Mouse (Mus musculus) frontal cortex, postnatal 14 days (tissue): ENCODE measurements around the gene Poldip3.

Experiments used
- DNase-seq, 2 experiments: peaks; one replicate each; pipeline ENCODE4 v3.0.0; 2022; ENCODE audit warnings: low spot score in 2 of 2

Gene Poldip3

GRCm38 (mm10) chr15:83165526-83166315 is 16.5 kb upstream of the Poldip3 start:
- no peak for DNase-seq

GRCm38 (mm10) chr15:83164971-83165471 is 15.8 kb upstream of the Poldip3 start:
- no peak for DNase-seq

DNA sequence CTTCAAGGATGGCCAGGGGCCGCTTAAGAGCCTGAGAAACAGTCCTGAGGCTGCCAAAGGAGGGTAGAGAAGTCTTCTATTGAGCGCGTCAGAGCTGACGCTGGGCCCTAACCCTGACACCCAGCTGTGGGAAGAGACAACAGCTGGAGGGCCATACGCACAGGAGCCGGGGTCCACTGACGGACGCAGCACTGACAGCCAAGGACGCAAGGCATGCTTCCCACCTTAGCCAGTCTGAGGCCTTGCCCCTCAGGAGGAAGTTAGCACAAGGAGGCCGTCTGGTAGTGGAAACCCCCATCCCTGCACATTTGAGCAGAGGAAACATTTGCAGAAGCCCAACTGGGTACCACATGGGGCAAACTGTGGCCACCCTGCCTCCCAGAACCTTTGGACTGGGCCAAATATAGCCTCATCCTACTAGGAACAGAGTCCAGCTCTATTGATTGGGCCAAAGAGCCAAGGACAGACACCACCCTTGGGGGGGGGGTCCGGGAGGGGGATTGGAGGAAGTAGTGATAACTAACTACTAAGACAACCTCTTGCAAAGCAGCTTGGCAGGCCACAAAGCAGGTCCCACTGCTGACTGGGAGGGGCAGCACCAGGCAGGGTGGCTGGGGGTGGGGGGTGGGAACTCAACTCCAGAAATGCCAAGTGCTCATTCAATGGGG is 13.8 kb upstream of the Poldip3 start:
- DNase-seq: no peak

- DNase-seq: no peak
Measured at GRCm38 (mm10) chr15:83162001-83162400, 12.8 kb upstream of the Poldip3 start.

DNA sequence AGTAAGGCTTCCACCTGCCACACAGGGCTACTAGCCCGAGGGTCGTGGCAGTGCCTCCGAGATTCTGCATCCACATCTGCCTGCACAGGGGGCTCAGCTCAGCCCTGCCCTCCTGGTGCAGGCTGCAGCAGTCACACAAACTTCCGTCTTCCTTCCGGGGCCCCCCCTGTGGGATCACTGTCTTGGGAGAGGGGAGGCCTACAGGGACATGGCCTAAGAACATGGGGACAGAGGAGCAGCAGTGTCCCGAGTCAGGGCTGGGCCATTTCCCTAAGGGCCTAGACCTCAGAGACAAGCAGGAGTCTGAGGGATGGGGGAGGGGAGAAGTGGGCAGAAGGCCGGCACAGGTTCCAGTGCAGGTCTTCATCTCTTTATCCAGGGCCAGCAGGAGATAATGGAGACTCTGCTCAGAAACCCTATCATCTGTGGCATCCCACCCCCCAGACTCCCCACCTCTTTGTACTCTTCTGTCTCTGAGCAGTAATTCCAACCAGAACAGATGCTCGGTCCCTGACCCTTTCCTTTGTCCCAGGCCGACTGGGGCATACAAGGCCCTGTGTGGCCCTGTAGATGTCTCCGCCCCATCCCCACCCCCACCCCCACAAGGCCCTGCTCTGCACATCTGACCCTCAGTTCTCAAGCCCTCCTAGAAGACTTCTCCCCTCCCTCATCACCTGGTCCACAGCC is 12.0 kb upstream of the Poldip3 start:
- no peak for DNase-seq

DNA sequence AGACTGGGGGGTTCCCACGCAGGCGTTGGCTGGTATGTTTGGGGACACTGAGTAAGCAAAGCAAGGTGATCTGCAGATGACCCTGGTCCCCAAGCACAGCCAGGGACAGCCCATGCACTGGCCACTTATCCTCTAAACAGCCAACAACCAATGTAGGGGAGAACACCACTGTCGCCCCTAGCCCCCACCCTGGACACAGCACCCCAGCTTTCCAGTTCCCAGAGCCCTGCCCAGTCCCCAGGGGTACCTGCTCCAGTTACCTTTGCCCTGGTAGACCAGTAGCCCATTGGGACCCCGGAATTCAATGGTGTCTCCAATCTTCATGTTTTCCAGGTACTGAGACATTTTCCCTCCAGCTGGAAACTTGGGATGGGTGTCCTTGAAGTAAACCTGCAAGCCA is 11.4 kb upstream of the Poldip3 start:
- no peak for DNase-seq

DNA sequence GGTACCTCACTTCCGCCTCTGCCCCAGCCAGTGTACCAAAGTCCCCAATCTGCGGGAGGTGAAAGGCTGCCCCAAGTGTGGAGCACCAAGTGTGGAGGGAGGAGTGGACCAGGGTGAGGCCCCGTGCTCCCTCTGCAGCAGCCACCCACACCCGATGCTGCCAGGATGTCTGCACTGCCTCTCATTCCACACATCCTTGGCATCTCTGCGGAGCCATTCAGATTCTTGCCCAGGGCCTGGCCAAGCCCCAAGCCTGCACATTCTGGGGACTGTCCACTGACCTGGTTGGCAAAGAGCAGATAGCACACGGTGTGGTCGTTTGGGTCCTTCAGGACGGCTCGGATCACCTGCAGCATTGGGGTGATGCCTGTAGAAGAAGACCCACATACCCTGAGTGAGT is 10.6 kb upstream of the Poldip3 start:
- DNase-seq: no peak

- no peak for DNase-seq
Measured at GRCm38 (mm10) chr15:83158587-83159160, 9.5 kb upstream of the Poldip3 start.

DNA sequence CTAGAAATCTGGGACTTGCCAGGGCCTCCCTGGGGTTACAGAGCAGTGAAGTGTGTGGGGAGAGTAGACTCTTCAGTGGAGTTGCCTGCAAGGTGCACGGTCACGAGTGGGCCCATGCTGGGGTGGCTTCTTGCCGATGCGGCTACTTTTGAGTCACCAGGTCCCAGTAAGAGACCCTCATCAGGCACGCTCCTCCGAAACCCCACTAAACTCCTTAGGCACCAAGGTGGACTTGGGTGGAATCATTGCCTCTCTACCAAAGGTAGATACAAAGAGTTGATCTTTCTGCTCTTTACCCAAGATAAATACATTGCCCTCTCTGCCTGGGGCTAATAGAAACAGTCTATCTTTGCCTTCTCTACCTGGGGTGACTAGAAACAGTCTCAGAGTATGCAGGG is 8.5 kb upstream of the Poldip3 start:
- no peak for DNase-seq

DNA sequence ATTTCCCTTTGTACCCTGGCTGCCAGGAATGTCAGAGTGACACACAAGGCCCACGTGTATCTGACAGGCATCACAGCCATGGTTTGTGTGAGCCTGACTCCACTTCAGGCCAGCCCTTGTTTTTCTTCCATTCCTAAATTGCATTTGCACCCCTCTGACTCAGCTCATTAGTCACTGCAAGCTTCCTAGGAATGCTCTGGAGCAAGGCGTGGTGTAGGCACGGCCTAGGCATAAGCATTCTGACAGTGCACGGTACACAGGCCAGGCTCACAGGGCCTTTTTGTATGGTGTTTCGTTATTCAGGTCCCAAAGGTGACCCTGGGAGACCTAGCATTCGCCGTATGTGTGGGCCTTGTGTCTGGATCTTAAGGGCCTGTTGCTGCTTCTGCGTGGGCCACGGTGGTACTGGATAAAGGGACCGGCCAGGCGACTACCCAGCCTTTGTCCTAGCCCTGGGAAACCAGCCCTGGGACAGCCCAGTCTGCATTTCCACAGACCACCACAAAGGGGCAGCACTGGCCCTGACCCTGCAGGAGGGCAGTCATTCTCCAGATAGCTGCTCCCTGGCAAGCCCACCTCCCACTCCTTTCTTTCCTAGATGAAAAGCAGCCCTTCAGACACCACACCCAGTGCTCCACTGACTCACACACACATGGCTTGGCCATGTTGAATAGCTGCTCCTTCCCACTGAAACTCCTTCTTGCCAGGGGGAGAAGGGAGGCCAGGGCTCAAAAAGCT is 7.9 kb upstream of the Poldip3 start:
- no peak for DNase-seq

DNA sequence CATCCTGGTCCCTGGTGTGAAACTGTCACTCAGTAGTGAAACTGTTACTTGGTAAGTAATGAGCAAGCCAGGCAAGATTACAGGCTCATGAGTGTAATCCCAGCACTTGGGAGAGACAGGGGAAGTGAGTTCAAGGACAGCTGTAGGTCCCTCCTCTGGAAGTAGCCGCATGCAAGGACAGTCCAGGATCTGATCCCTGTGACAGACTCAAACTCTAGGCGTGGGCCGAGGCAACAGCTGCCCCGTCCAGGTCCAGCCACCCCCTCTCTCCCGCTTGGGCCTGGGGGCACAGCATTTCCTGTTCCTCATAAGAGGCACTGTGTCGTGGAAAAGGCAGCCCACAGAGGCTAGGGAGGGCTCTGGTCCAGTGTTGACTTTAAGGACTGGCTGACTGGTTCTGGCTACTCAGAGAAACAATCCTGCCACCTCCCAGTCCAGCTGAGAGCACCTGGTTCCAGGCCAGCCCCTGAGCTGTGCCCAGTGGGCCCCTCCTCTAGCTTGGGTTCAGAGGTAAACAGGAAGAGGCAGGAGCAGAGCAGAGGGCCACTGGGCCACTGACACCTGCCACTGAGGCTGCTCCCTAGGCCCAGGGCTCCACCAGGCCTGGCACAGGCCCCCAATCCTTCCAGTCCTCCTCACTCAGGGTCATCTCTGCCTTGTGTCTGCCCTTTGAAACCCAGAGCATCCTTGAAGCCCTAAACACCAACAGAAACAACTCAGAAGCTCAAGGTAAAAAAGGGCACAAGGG is 6.7 kb upstream of the Poldip3 start:
- DNase-seq: no peak

DNA sequence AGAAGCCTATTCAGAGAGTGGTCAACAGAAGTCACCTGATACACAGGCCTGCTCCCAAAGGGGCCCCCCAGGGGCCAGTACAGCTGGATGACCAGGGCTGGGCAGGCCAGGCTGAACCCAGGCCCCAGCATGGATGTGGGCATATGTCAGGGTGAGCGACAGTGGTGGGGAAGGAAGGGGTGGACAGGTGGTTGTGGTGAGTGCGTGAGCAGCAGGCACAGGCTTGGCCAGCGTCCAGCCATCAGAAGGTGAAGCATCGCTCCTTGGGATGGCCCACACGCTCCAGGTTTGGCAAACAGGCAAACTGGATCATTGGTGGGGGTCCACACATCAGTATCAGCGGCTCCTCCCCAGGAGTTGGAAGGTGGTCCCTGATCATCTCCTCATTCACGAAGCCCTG is 5.1 kb upstream of the Poldip3 start:
- DNase-seq: no peak

DNA sequence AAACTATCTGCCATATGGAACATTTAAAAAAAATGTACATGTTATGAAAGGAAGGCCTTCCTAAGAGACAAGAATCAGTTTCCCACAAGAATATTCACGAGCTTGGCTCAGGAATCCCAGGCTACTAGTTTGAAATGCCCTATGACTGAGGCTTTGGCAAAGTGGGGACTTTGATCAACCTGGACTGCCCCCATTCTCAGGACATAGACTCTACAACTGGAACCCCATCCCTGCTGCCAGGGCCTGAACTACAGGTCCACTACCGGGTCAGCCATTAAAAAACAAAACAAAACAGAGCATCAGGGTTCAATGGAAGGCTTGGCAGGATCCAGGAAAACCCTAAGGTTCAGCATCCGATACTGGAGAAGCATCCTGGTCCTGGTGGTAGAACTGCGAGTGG is 1.5 kb upstream of the Poldip3 start:
- no peak for DNase-seq

GRCm38 (mm10) chr15:83150073-83150442 is 874 bp upstream of the Poldip3 start:
- DNase-seq: no peak

DNA sequence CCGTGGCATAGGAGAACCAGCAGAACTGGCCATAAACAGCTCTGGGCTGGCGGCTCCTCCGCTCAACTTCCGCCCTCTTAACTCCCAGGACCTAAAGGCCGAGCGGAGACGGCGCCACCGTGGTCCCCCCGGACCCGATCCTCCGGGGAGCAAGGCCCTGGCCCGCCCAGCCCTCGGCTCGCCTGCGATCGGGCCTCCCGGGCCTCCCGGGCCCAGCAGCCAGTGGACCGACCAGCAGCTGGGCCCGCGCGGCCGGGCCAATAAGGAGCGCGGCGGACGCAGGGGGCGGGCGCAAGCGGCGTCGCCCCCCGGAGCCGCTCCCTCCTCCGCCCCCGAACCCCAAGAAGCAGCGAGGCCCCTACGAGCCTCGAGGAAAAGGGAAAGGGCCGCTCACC is 386 bp downstream of the Poldip3 start:
- no peak for DNase-seq

- no peak for DNase-seq
Measured at GRCm38 (mm10) chr15:83148395-83148794, 789 bp downstream of the Poldip3 start.

DNA sequence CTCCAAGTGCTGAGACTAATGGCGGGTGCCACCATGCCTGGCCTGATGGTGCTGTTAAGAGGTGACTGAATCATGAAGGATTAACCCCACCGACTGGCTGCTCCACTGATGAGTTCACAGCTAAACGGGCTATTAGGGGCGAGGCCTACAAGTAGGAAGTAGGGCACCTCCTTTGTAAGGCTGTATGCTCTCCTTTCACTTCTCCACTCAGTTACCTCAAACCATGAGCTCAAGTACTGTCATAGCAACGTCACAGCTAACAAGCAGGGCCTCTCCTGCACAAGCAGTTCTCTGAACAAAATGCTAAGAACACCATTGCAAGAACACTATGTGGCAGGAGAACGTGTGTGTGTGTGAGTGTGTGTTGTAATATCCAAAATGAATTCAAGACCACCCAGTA is 3.6 kb downstream of the Poldip3 start:
- no peak for DNase-seq

- DNase-seq: no peak
Measured at GRCm38 (mm10) chr15:83142861-83143260, 6.3 kb downstream of the Poldip3 start.

- no peak for DNase-seq
Measured at GRCm38 (mm10) chr15:83135654-83136053, 13.5 kb downstream of the Poldip3 start.

- no peak for DNase-seq
Measured at GRCm38 (mm10) chr15:83134671-83135070, 14.5 kb downstream of the Poldip3 start.
